Mouse (Mus musculus) cerebellum, postnatal 4 days (tissue): Measurements from ENCODE around the gene Fat3.

ENCODE experiments used
- DNase-seq, 2 experiments: peaks; one replicate each; pipeline ENCODE4 v3.0.0; 2022; ENCODE audit warnings: low spot score in 2 of 2, mixed read lengths in 1 of 2

The Fat3 gene

DNA sequence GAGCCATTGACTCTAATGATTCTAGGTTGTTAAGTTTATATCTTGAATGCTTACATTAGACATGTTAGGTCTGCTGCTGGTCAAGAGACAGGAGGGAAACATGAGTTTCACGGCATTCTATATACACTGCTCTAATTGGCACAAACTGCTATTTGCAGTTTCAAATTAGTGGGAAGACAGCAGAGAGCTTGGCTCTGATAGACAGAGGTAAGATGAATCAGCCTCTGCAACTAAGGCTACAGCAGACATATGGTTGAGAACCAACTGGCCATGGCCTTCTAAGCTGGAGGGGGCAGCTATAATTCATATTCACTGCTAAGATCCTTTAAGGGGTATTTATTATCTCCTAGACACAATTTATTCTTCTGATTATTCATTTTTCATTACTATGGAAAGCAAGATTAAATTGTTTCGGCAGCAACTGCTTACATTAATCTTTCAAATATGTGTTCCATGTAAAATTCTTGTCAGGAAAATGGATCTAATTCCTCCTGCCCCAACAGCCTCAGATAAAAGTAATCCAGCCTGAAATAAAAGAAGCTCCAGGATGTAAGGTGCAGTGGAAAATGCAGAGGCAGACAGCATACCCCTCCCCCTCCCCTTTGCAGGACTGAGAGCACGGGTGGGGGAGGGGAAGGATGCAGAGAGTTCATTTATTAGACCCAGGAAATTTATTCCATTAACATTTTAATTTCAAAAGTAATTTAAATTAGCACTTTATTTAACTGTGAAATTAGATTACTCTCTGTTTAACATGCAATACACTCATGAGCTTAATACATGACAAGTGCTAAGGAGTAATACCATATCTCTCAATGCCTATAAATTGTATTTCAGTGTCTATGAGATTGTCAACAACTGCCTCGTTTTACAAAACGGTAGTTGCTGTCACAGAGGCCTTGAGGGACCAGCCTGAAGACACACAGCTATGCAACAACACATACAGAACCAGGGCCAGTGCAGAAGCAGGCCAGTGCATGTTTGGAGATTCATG lies 189.9 kb downstream of the Fat3 start:
- no peak for DNase-seq

DNA sequence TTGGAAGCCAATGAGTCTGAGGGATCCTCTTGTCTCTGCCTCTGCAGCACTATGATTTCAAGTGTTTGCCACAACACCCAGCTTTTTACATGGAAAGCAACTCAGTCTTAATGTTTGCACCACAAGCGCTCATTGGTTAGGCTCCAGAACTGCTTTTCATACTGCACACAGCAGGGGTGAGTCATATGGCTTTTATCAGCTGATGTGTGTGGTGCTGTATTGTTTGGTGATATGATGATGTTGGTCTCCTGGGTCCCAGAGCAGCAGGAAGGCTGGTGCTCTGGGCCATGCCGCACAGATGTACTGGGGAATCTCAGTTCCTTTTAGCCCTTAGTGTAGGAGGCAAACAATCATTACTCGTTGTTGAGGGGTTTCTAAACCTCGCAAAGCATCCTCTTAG lies 190.8 kb downstream of the Fat3 start:
- no peak for DNase-seq

DNA sequence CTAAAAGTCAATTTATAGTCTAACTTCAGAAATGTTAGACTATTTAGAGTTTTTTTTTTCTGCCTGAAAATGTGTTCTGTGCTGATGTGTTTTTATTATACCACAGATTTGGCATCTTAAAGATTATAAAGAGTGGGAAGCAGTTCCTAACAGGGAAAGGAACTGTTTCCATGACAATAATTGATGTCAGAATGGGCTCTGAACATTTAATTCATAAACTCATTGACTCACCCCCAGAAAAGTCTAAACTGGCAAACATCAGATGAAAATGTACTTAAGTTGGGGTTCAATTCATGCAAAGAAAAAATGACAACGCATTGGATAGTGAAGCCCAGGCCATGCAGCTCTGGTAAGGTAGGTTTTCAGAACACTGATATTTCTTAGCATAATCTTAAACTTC lies 193.3 kb downstream of the Fat3 start:
- no peak for DNase-seq

DNA sequence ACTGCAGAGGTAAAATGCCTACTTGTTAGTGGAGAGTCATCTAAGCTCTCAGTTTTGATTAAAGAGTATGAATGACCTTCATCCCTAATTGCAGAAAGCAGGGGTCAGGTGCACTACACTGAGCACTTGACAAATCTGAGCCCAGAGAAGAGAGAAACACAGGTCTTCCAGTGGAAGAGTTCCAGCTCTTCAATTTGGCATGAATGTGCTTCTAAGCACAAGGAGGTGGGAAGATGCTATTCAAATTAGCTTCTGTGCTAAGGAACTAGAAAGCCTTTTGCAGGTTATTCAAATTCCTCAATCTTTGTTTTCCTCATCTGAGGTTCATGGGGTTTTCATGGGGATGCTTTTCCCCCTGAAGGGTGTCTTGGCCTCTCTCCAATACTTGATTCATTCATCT lies 194.9 kb downstream of the Fat3 start:
- DNase-seq, result no peak

DNA sequence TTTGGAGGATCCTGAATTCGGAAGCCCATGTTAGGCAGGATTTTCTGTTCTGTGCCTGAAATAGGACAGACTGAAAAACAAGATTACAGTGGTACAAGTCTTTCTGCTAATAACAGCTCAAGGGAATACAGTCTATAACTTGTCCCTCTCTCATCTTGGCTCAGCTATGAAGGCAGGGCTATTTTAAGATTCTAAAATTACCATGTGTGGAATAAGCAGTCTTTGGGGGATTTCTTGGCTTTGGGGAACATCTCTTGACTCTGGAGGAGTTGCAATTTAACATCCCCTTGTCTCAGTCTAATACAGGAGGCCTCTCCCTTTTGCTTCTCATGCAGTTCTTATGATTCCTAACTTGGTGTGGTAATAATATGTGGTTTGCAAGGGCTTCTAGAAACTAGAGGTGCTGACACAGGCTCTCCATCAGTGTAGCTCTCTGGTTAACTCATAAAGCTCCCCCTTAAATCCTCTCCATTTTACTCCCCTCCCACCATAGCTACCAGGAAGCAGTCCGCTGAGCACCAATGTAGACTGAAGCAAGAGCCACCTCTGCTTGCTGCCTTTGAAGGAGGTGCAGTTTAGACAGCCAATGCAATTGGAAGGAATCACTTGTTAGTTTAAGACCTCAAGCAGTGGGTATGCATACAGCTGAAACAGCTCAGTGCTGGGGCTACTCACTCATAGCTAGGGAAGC lies 195.5 kb downstream of the Fat3 start:
- DNase-seq, result no peak

DNA sequence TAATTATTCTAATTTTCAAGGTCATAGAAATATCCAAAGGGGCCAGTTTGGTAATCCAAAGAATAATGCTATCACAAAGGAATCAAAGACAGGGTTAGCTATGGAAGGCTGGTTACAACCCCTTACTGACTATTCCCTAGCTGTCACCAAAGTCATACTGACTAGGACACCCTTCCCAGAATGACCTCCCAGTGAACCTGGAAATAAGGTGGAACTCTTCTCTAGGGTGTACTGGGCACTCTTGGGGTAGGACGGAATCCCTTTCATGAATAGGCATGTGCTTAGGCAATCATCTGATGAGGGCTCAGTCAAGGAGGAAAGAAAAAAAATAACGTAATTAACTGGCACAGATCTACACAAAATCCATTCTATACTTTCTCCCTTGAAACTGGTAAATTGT lies 196.1 kb downstream of the Fat3 start:
- no peak for DNase-seq

DNA sequence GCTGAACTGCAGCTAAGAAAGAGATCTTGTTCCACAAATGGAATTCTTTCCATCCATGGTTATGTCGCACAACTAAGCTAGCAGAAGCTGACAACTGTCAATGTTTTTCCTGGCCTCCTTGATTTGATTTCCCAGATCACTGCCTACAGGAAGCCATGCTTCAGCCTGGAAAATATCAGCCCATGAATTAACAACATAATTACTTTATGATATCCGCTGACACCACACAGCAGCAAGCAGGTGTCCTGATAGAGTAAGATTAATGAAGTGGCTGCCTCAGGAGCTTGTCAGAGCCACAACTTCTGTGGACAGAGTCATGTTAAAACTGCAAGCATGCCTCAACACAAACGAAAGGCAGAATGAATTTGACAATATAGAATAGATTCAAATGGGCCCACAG lies 198.6 kb downstream of the Fat3 start:
- DNase-seq, result no peak

DNA sequence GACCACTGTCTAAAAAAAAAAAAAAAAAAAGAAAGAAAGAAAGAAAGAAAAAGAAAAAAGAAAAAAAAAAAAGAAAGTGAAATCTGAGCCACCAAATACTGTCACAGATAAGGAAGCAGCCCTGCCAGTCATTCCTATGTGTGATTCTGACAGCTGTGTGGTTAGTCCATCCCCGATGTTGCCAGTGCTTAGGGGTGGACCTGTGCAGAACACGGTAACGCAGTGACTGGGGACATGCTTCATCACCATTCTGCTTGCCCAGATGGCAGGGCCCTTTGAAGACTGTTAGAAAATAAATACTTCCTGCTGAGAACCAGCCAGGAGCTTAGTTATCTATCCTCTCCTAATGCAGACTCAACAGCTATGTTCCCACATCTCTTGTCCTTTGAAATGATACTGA lies 203.2 kb downstream of the Fat3 start:
- no peak for DNase-seq

DNA sequence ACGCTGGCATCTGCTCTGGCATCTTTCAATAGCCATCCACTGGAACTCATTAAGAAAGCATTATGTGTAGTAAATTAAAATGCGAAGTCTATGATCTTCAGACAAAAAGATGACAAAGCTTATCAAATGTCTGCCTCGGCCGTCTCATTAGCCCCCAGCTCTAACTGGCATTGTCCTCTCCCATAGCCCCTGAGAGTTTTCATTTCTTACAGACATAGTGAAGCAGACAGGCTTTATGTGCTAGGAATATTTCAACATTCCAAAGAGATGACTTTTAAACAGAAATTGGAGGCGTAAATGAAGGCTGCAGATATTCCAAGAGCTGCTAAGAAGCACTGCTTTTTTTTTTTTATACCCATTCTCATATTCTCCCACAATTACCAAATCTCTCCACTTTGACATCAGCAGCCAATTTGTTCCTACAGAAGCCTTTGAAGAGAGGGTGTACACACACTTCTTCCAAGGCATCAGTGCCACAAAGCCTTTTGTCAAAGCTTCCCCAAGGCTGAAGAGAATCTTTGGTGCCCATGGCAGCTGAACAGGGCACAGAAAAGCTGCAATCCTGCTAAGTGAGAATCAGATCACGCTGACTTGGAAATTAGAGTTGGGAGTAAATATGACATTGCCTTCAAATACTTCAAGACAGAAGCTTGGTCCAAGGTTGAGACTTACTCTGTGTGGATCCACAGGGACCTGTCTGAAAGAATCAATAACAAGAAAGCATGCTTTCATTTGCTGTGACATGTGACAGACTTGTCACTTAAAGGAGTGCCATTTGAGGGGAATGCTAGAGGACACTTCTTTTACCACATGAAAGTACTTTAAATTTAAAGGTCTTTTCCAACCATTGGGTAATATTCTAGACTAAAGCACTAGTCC lies 206.9 kb downstream of the Fat3 start:
- no peak for DNase-seq

DNA sequence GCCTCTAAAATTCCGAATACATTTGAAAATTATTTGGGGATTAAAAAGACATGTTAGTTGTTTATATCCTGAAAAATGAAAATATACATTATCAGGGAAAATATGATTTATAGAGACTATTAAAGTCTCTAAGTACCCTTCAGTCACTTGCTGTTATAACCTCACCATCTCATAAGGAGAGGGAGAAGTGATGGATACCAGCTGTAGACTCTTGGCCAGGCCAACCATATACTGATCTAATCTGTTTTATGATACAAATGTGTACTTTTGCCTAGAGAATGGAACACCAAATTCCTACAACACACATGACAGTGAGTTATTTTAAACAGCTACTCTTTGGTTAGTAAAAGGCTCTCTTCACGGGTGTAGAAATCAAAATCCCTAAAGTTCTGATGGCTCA lies 208.6 kb downstream of the Fat3 start:
- no peak for DNase-seq

DNA sequence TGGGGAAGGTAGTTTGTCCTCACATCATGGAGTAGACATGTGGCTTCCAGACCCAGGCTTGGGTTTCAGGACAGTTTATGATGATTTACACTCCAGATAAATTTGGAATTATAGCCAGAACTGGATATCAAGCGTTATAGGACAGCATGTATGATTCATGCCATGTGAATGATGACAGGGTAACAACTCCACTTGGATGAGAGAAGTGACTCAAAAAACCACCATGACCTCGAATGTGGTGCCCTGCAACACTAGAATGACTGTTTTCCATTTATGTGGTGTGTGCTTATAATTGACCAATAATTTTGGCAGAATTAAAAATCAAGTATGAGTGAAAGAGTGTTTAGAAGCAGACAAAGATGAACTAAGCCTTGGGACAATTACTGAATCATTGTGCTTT lies 210.2 kb downstream of the Fat3 start:
- DNase-seq, result no peak

DNA sequence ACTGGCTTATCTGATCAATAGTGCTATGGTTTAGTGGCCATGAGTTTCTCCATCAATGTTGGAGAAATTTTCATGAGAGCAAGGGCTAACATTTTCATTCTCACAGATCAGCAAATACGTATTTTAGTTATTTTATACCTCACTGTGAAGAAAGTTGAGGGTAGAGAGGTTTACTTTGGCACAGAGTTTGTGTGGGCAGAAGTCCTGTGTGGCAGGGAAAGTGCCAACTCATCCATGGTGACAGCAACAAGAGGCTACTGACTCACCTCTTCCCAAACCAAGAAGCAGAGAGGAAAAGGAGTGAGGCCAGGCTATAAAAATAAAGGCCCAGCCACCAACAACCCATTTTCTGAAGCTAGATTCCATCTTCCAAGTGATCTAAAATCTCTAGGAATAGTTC lies 218.1 kb downstream of the Fat3 start:
- DNase-seq, result no peak

DNA sequence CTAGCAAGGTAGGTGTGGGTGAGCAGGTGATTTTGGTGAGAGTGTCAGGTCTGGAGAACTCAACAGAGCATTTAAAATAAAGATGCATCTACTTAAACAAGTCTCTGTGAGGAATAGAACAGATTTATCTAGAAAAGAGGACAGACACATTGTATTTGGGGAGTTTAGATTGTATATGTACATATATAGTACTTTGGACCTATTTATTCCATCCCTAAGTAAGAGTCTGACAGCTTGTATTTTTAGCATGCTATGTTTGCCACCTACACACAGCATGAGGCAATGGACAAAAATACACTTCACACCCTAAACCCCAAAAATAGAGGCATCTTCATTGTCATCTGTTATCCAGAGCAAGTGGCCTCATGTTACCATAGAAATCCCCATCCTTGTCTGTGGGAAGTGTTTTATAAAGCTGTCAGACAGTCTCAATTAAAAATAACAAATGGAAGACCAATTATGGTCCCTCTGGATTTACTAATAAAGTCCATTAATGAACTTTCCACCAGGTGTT lies 218.7 kb downstream of the Fat3 start:
- DNase-seq, result no peak

DNA sequence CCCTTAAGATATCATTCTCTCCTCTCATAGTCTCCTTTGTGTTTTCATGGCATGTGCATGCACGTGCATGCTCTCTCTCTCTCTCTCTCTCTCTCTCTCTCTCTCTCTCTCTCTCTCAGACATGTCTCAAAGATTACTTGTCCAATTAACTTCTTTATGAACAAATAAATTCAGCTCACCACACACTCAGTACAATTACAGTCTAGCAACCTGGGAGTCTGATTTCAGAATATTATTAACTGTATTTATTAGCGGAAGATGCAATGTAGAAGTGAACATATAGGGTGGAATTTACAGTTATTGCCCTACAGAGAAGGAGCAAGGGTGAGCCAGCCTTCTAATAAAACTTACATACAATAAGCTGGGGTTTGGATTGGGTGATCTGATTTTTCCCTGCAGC lies 225.5 kb downstream of the Fat3 start:
- DNase-seq, result no peak

DNA sequence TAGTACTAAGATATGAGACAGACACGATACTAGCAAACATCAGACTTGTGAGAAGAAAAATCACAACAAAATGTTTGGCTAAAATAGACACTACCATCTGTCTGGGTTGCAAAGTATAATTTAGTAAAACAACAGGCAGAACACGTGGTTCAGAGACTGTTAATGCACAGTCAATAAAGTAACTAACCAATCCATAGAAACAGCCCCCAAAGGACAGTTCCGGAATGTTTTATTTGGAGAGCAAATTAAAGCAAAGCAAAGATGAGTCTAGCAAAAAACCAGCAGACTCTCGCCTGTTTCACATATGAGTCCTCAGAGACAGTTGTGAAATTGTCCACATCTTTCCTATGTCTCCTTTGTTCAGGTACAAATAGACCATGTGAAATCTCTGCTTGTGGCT lies 227.0 kb downstream of the Fat3 start:
- DNase-seq, result no peak

DNA sequence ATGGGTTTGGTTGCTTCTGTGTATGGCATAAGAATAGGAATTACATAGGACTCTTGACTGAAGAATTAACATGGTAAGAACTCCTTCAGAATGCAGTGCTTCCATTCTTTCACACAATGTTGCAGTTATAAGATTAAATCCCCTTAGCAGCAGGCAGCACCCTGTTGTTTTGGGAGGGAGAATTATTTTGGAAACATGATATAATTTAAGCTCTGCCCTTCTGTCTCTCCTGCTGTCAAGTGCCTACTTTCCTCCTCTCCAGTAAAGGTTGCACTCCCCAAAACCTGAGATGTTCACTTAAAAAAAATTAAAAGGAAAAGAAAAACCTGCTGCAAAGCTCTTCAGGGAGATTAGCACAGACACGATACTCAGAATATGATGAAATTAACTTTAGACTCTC lies 228.3 kb downstream of the Fat3 start:
- DNase-seq, result no peak

DNA sequence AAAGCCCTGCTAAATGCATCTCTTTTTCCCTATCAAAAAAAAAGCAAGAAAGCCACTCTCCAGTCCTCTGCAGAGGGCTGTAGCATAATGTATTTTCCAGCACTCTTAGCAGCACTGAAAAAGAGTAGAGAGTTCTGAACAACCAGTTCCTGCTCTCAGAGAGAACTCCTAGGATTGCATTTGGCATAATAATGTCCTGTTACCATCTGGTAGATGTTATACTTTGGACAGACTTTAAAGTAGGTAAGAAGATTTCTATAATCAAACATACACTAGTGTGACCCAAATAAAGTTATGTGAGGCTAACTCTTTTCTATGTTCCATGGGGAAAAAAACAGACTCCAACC lies 230.3 kb downstream of the Fat3 start:
- DNase-seq, result no peak

DNA sequence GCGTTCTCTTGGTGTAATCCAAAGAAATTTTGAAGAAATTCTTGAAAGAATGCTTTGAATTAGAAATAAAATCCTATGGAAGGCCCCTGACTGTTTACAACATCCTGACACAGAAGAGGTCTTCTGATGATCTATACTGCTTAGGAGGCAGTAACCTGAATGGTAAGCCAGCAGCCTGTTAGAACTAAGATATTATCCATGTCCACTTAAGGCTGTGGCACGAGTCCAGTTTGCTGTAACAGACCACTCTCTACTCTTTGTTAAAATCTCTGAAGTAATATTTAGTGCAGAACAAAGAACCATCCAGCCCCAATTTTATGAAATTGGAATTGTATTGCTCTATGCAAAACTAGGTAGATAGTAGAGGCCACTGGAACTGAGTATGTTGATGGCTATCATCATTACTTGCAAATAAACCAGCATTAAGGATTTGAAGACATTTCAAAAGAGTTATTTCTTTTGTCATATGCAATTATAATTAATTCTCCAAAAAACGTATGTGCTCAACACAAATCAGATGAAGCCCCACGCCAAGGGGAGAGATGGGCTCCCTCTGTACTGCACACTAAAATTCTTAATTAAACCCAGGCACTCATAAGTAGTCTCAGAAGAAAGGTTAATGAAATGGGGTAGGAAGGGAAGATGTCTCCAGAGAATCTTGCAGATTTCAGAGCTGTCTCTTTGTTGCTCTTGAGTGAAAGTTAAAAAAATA lies 230.9 kb downstream of the Fat3 start:
- no peak for DNase-seq

DNA sequence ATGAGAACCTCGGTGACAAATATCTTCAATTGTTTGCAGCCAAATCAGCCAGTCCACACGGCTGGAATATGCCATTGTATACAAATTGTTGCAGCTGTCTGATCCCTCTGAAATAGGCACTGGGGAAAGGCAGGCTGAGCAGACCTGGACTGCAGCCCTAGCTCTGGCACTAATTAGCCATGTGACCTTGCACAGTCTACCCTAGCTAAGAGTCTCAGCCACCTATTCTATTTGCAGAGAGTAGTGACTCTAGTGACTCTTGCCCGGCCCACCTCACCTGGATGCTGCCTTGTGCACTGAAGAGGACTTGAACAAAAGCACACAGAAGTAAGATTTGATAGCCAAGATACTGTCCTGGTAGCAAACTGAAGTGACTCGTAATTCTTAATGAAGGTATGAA lies 235.6 kb downstream of the Fat3 start:
- no peak for DNase-seq

DNA sequence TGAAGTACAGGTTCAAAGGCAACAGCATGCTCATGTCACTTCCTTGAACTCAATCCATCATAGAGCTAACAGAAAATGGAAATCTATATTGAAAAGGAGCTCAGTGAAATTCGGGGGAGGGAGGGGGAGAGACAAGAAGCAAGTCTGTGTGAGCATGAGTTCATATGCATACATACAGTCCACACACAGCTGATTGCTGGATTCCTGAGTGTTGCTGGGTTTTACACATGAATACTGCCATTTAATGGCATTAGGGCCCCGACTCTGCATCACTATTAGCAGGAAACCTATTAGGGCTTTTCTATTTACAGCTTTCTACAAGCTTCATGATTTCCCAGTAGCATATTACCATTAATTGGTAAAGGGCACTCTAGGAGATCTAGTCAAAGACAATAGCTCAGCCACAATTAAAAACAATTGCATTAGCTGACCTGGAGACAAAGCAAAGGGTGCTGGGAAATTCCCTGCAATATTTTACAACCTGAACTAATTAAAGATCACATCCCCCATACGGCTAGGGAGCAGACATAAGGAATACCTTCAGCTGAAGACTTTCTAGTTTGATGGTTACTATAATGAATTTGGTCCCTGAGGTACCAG lies 243.7 kb downstream of the Fat3 start:
- DNase-seq, result no peak

DNA sequence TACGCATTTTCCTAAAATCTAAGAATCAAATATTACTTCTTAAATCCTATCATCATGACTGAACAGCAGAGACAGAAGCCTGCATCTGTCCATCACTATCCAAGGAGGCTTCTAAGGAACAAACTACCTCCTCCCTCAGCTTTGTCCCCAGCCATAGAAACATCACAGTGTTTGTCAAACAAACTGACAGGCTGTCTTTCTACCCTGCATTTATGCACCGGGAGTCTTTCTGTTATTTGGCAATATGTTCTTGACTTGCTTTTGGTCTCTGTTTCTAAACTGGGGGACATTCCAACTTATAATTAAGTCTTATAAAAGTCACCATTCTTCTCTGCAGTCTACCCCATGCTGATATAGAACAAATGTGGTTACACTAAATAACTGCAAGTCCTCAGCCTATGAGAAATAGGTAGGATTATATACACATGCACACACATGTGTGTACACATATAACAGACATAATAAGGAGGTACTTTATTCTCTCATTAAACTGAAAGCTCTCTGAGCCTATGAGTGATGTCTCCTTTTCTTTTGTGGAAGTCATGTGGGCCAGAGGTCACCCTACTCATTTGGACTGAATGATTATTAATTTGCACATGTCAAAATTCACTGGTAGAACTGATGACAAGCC lies 244.4 kb downstream of the Fat3 start:
- no peak for DNase-seq
